Mouse (Mus musculus) MN1 (cell line): Measurements from ENCODE around the gene Msantd1.
"Not testable (repeated sequence)": the region's sequence is repeated elsewhere in the genome, so short reads cannot be mapped to it uniquely, and the experiment has no call there.

Source experiments
- DNase-seq: peaks from one replicate; pipeline ENCODE4 v3.0.0-alpha.2; 2016; ENCODE audit warnings: low spot score

The Msantd1 gene

DNA sequence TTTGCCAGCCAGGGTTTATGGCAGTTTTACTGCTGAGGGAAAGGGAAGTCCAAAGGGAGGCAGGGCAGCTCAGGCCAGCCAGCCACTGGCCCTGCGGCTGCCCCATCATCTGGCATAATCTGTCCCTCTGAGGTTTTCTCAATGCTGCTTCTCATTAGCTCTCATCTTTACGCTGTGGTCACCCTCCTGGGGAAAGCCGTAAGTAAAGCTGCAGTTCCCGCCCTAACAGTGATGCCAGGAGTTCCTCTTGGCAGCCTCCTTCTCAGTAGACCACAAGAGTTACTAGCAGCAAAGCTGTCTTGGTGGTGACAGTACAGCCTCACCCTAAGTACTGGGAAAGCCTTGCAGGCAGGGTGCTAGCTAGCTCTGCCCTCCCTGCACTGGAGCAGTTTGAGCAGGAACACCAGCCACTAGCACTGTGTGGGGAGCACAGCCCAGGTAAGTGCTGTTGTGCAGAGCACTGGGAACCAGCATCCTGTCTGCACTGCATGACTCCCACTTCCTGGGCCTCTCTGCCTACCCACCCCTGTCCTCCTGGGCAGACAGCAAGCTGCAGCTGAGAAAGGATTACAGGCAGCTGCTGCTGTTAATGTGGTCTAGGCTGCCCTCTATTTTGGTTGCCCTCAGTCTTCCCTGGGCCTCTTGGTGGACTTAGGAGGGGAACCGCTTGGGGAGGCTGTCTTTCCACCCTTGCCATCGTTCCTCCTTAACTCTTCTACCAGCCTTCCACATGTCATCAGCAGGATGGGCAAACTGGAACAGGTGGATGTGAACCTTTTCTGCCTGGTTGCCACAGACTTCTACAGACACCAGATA, at the start of gene Msantd1:
TSS of gene Msantd1 (plus strand) at position 103 of the 816 bp plus-strand sequence.
- no peak for DNase-seq

DNA sequence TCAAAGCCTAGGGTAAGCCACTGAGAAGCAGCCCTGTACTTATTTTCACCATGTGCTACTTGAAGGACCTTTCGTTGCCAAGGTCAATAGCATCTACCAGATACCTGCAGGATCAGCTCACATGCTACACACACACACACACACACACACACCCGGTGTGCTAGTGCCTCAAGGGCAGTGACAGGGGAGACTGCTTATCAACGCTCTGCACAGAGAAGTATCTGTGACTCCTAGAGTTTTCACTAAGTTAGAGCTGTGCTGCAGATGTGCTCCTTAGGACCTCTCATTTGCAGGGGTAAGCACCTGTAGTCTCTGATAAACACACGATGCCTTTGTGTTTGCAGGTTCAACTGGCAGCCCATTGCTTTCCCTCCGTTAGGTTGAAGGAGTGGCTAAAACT, 42.4 kb upstream of the Msantd1 start:
- no peak for DNase-seq

DNA sequence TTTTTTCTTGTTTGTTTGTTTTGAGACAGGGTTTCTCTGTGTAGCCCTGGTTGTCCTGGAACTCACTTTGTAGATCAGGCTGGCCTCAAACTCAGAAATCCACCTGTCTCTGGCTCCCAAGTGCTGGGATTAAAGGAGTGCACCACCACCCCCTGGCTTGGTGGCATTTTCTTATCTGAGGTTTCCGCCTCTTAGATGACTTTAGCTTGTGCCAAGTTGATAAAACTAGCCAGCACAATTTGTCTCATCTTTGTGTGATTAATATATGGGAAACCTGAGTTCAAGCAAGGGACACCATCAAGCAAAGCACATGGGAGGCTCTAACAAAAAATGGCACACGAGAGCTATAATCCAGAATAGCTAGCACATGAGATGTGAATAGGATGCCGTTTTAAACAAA, 27.5 kb upstream of the Msantd1 start:
- DNase-seq, result not testable (repeated sequence)

DNA sequence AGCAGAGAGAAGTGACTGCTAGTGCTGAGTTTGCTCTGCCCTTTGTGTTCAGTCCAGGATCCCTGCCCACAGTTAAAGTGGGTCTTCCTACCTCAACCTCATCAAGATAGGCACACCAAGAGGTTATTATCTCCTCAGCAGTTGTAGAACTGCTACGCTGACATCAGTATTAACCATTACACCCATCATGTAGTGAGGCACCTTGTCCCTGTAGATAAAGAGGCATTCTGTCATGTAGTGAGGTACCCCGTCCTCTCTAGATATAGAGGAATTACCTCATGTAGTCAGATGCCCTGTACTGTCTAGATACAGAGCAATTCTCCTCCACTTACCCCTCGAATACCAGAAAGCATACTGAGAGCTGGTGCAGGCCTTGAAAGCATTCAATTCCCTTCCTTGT, 26.8 kb upstream of the Msantd1 start:
- DNase-seq, result no peak

DNA sequence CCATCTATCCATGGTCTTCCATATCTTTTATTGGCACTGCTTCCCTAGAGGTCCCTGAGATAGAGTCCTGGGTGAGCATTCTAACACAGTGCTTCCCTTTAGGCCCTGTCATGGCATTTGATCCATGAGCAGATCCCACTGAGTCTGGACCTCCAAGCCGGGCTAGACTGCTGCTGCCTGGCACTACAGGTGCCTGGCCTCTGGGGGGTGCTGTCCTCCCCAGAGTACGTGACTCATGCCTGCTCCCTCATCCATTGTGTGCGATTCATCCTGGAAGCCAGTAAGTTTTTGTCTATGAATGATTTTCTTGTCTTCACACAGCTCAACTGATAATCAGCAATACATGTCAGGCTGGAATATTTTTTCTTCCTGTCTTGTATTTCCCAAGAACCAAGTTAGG, 22.6 kb upstream of the Msantd1 start:
- DNase-seq, result no peak

DNA sequence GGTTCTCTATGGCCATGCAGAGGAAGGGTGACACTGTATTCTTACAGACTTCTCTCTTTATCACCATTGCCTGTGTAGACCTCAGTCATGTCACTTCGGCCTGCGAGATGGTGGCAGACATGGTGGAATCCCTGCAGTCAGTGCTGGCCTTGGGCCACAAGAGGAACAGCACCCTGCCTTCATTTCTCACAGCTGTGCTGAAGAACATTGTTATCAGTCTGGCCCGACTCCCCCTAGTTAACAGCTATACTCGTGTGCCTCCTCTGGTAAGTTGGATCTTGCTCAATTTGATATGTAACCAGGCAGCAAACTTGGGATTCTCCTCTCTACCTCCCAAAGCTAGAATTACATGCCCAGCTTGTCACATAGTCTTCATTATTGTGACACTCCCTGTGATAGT, 18.6 kb upstream of the Msantd1 start:
- no peak for DNase-seq

DNA sequence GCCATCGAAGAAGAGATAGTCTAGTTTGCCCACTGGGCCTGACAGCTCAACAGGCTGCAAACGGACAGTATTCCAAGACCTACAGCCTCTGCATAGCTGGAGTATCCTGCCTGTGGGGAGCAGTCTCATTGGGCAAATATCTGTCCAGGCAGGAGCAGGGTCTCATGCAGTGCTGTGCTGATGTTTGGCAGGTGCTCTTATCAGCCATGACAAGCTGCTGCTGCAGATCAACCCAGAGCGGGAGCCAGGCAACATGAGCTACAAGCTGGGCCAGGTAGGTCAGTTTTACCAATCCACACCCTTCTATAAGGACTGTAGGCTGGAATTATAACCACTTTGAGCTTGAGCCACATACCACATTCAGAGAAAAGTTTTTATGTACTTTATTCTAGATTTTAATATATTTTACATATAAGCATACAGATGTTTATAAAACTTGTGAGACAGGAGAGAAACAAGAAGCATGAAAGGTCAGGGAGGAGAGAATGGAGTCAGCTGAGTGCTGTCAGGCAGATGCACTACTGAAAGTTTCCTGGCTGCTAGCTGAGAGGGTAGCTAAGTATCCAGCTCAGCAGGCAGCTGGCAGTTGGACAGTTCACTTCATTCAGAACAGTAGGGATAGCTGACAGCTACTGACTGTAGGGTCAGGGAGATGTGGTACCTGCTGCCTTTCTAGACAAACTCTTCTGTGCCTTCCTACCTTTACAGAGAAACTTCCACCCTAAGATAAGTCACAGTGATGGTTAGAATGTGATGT, 10.9 kb upstream of the Msantd1 start:
- DNase-seq, result no peak

DNA sequence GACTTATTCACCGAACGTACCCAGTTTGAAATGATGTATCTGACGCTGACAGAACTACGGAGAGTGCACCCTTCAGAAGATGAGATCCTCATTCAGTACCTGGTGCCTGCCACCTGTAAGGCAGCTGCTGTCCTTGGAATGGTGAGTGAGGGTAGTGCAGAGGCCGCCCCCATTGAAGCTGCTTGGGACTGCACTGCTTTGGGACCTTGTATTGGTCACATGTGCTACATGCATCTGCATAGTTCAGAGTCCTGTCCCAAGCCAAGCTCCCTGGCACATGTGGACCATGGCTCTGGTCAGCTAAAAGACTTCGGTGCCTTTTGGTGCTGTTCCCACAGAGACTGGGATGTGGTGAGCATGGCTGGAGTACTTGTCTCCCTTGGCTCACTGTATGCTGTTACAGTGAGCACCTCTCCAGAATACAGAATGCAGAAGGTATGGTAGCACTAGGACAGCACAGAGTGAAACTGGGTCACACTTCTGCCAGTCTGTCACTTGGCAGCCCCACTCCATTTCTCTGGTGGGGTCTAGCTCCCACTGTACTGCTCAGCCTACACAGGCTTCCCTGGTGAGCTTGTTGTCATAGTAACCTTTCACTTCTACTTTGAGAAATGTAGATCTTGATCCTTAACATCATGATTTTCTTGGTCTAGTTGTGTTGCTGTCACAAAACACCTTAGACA, 7.9 kb upstream of the Msantd1 start:
- no peak for DNase-seq

DNA sequence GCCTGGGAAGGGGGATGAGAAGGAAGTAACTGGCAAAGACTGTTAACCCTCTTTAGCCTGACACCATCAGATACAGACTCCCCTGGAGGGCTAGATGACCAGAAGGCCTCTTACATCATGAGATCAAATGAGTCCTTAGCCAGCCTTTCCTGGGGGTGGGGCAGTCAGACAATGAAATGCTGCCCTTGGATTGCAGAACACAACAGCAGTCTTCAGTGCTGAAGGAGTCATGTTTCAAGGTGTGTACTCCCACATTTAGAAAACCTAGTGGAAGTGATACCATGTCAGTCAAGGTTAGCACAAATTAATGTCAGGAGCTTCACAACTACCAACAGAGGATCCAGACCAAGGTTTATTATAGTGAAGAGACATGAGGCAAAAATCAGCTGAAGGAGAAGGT, 5.4 kb upstream of the Msantd1 start:
- no peak for DNase-seq

DNA sequence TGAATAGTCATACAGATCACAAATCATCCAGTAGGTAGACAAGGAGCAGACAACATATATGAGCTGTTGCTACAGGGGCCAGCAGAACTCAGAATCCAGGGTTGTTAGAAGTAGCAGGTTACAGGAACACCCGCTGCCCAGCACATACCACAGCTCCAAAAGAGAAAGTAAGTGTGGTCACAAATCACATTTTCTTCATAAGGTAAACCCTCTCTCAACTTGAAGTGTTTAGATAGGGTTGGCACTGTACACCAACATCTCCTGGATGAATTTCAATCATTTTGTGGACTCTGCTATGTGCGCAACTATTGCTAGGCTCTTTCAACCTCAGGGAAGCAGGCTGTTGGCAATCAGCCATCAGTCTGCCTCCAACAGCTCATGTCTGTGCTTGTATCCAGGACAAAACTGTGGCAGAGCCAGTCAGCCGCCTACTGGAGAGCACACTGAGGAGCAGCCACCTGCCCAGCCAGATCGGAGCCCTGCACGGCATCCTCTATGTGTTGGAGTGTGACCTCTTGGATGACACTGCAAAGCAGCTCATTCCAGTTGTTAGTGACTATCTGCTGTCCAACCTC, 4.9 kb upstream of the Msantd1 start:
- peak; percentile 67 for DNase-seq

DNA sequence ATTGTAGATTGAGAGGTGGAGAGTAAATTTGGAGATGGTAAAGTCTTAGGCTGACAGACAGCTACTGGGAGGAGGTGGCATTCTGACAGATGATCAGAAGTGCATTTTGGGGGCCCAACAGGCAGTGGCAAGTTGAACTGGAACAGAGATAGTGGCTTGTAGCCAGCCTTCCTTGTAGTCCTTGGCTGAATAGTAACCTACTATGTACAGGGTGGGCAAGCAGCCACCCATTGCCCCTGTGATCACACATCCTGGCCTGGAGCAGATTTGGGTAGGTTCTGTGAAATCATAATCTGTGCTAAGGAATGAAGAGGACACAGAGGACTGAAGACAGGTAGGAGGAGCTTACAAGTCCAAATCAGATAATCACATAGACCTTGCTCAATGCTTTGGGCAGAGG, 3.4 kb upstream of the Msantd1 start:
- DNase-seq, result no peak

DNA sequence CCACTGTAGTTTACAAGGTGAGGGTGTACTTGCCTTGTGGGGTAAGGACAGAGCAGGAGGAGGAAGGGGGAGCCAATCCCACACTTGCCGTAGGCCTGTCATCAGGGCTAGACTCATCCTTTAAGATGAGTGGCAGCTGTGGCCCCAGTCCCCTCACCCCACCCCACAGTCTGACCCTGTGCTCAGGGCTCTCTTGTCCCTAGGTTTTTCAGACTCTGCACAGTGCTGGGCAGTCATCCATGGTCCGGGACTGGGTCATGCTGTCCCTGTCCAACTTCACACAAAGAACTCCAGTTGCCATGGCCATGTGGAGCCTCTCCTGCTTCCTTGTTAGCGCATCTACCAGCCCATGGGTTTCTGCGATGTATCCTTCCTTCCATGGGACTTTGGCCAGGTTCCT, 582 bp upstream of the Msantd1 start:
- DNase-seq, result no peak

DNA sequence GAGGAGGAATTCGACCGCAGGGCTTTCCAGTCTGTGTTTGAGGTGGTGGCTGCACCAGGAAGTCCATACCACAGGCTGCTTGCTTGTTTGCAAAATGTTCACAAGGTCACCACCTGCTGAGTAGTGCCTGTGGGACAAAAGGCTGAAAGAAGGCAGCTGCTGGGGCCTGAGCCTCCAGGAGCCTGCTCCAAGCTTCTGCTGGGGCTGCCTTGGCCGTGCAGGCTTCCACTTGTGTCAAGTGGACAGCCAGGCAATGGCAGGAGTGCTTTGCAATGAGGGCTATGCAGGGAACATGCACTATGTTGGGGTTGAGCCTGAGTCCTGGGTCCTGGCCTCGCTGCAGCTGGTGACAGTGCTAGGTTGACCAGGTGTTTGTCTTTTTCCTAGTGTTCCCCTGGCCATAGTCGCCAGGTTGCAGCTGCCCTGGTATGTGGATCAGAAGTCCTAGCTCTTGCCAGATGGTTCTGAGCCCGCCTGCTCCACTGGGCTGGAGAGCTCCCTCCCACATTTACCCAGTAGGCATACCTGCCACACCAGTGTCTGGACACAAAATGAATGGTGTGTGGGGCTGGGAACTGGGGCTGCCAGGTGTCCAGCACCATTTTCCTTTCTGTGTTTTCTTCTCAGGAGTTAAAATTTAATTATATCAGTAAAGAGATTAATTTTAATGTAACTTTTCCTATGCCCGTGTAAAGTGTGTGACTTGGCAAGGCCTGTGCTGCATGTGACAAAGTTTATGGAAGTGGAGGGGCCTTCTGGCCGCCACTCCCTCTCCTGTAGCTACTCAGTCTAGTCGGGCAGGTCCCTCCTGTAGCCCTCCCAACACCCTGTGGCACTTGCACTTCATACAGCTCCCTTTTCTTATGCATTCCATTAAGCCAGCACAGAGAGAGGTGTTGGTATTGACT, 1.2 kb downstream of the Msantd1 start:
- DNase-seq, result no peak

DNA sequence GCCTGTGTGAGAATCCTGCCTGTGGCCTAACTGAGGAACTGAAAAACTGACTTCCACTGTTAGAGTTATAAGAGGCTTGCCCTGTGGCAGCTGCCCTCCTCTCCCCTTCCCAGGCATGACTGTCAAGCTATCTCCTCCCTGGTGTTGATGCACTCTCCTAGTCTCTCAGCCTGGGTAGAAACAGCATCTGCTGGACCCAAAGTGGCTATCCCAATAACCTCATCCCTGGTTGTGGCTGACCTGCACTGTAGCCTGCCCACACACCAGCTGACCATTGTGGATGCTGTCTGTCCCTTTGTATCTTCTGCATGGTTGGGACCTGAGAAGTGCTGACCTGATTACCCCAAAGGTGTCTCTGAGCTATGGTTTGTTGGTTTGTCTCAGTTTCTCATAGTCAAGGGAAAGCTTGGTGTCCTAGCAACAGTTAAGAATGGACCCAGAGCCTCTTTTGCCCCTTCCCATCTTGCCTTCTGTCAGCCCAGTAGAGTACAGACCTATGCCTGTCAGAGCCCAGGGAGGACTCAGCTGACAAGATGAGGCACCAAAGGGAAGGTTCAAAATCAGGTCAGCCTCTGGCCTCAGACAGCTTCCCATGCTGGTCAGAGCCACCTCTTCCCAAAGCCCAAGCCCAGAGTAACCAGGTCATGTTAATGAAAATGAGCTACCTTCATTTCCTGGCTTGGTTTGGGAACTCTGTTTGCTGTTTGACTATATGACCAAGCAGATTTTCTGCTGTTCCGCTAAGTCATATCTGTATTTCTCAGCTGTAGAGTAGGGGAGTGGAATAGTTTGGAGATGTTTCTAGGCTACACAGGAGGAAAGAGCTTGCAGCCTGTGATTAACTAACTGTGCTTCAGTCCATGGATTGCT, 2.1 kb downstream of the Msantd1 start:
- no peak for DNase-seq

DNA sequence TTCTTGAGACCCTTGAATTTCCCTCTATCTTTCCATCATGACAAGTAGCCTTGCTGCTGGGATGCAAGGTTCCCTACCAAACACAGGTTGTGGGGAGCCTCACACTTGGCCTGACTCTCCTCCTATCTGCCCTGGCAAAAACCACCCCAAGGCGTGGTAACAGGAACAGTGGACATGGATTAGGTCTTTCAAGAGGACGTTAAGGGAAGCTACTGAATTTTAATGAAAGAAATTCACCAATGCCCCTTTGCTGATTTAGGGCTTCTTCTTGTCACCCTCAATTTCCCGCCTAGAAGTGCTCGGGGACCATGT, 2.6 kb downstream of the Msantd1 start:
- no peak for DNase-seq

DNA sequence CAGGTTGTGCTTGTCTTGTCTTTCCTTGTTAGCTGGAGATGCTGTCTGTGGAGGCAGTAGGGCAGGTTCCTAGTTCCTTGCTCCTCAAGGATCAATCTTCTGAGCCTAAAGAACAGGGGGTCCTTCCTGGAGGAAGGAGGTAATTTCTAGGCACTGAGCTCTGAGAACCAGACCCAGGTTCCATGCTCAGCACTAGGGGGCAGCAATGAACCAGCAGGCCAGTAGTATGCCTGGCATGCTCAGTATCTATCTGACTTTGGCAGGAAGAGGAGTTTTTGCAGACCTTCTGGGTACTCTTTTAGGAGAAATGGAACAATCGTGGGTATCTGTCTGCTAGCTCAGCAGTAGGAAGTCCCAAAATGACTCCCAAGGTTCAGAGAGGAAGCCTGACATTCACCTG, 8.0 kb downstream of the Msantd1 start:
- peak; percentile 69 for DNase-seq

DNA sequence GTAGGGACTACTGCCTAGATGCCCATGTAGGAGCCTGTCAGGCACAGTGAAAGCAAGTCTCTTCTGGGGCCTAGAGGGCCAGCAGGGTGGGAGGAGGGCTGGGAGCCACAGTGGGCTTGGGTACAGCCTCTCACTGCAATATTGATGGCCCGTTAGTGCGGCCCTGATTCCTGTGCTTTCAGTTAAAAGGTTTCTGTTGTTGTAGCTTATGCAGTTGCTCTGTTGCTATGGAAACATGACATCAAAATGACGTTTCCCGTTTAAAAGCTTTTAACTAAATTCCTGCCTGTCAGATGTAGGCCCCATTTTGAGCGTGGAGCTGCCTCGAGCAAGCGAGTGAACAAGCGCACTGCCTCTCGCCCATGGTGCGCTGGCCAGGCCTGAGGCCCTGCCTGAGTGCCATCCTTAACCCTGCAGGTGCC, 9.4 kb downstream of the Msantd1 start:
- no peak for DNase-seq

DNA sequence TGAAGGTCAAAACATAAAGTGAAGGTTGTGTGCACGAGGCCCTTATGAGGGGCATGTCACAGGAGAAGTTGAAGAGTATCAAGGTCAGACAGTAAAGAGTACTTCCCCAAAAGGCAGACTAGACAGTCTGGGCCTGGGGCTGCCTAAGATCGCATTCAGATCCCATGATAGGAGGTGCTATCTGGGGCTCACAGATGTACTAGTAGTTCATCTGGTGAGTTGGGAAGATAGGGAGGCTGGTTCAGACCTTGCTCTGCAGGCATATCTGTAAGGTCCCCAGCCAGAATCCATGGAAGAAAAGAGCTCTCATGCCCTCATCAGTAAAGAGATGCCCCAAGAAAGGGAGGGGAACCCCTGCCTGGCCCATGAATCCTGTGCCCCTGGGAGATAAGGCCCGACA, 11.0 kb downstream of the Msantd1 start:
- DNase-seq, result no peak

DNA sequence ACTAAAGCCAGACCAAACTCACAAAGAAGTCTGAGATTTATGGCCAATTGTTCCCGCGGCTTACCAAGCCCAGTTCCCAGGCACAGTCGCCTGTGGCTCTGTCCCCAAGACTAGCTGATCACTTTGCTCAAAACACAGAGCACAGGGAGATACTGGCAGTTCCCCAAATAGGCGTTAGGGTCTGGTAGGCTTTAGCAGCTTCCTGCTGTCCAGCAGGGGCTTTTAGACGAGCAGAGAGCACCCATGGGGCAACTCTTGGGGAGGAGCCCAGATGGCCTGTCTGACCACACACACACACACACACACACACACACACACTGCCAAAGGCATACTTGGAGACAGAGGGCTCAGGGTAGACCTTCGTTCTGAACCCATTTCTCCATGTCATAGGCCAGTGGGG, 14.7 kb downstream of the Msantd1 start:
- DNase-seq, result no peak

DNA sequence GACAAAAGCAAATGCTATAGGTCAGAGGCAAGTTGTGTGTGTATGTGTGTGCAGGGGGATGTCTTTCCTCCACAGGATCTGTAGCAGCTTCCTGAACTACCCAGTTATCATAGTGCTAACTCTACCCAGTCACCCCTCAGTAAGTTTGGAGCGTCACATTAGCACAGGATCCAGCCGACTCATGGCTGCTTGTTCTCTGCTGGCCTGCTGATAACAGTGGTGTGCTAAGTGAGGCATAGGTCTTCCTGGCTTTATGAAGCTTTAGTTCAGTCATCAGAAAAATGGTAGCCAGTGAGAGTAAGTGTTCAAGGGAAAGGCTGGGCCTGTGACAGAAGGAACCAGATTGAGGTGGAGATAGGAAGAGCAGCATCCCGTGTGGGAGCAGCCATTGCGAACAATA, 16.1 kb downstream of the Msantd1 start:
- DNase-seq, result no peak

DNA sequence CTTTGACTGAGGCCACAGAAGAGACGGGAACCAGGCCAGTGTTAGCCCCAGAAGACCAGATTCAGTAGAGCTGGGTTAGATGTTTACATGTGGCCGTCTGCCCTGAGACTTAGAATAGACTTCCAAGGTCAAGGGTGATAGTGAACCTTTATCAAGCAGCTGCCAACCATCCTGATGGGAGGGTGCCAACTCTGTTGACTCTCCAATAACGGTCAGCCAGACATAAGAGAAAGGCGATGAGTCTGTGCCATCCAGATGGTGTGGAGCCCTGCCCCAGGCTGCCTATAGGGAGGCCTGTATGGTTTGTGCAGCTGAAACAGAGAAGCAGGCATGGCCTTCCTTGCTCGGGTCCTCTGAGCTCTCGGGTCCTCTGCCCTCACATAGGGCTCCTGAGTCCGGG, 16.7 kb downstream of the Msantd1 start:
- DNase-seq, result no peak
